Comparison of ENCODE assay signal across 9 mouse cellular contexts in the genomic region with DNA sequence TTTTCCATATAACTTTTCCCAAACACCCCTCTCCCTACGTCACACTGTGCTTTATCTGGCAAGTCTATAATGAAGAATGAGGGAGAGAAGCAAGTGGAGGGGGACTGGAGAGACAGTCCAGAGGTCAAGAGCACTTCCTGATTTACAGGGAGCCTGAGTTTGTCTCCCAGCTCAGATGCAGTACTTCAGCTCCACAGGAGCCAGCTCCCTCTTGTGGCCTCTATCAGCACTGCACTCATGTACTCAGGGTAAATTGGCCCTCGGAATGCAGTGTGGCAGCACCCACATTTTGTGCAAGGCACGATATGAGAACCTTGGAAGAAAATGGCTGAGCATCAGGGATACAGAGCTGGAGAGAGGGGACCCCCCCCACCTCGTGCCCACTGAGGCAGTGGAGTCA. TPM values are rescaled to one million over a fixed set of nuclear protein-coding genes. Genes with fewer than 3 reads are reported as not detected.
DNase-seq lines count a peak whose midpoint lies in the region; TF ChIP-seq lines count a peak whose summit lies in the region.
"Had no signal": no experiment of that assay in that cellular context is flagged by ENCODE, and none has a peak within 500 bp of the region (broad histone marks: within the 10 kb centered on the region; RNA-seq: fewer than 3 reads in every experiment).

No protein-coding gene starts in this region.

- peak; percentile 57 for DNase-seq in gastrocnemius, adult 2 months
- DNase-seq in gastrocnemius, adult 8-10 months (ENCODE audit: low spot score in 2 of 2), result no peak
- peak; percentile 69 for DNase-seq in 3T3-L1 (ENCODE audit: low read depth, low spot score)
- peak; percentile 57 for DNase-seq in WW6 (ENCODE audit: low read depth, low spot score)
- DNase-seq in embryo, embryonic 11.5 days (ENCODE audit: low read depth, low spot score), result peak; percentile 53
- DNase-seq in kidney, postnatal 4 days, result peak; percentile 77 to 78
- DNase-seq in lung, postnatal 25 days (ENCODE audit: low spot score), result peak; percentile 74
- DNase-seq in spleen, postnatal 4 days (ENCODE audit: low spot score in 2 of 2), result peak; percentile 34 to 82

- intact Hi-C loops in gastrocnemius, adult 2 months (cut with DNase I), result no loop called here

- peak; percentile 80 for TF ChIP-seq CTCF in gastrocnemius, adult 2 months (IDR thresholded peaks at IDR 0.05)

- H3K4me3 ChIP-seq in gastrocnemius, adult 2 months, result no peak overlapping the region
- H3K4me3 ChIP-seq: limb, embryonic 13.5 days had no signal

- no peak overlapping the region for H3K27ac ChIP-seq in gastrocnemius, adult 2 months
- H3K27ac ChIP-seq: limb, embryonic 13.5 days had no signal

RNA-seq across cellular contexts. Expression of a gene that starts 15.0 kb away (rescaled TPM):
- 10 to 100 TPM; 38.9 to 72.9 TPM for total RNA-seq in gastrocnemius, adult 2 months (2021)
- total RNA-seq in gastrocnemius, adult 8-10 months (2022), result 10 to 100 TPM; 37.5 to 49.4 (median 44.0) TPM

RNA-seq across cellular contexts. Expression of a gene that starts 15.6 kb away (rescaled TPM):
- not detected for total RNA-seq in gastrocnemius, adult 2 months (2021)
- not detected for total RNA-seq in gastrocnemius, adult 8-10 months (2022)

RNA-seq across cellular contexts. Expression of a gene that starts 43.0 kb away (rescaled TPM):
- under 1 TPM; 0.22 to 0.36 TPM for total RNA-seq in gastrocnemius, adult 2 months (2021)
- under 1 TPM in 3 of 4 experiments, not detected in 1; 0.11 to 0.46 (median 0.24) TPM for total RNA-seq in gastrocnemius, adult 8-10 months (2022)

RNA-seq across cellular contexts. Expression of a gene that starts 49.0 kb away (rescaled TPM):
- total RNA-seq in gastrocnemius, adult 2 months (2021), result not detected
- not detected for total RNA-seq in gastrocnemius, adult 8-10 months (2022)

RNA-seq across cellular contexts. Expression of a gene that starts 54.8 kb away (rescaled TPM):
- total RNA-seq in gastrocnemius, adult 2 months (2021), result 1 to 10 TPM; 4.6 to 6.3 TPM
- 1 to 10 TPM; 2.9 to 4.4 (median 4.0) TPM for total RNA-seq in gastrocnemius, adult 8-10 months (2022)

Comparison
In these comparisons a context has a peak if more than half of its experiments do, and no peak if none do; other contexts are left out.
1. DNase-seq: peak in gastrocnemius, adult 2 months (single experiment), 3T3-L1 (single experiment), WW6 (single experiment), embryo, embryonic 11.5 days (single experiment), kidney, postnatal 4 days (2 of 2), lung, postnatal 25 days (single experiment) and spleen, postnatal 4 days (2 of 2); none in gastrocnemius, adult 8-10 months (0 of 2).